Mouse (Mus musculus): ENCODE measurements at regions not wholly inside any gene's neighbourhood (a gene's known extent, or its start where the extent isn't known, plus 50 kb on each side); places are given as distances from the start of the nearest gene placed in this dataset.

GRCm38 (mm10) chr11:31763856-31764255 is 92.2 kb upstream of the Bod1 start:
- TF ChIP-seq CTCF (IDR thresholded peaks at IDR 0.05; ENCODE audit: low read depth, low read length) (no peak), POLR2A (IDR thresholded peaks at IDR 0.05; ENCODE audit: borderline replicate concordance, low read depth, low read length) (no peak)
